Mouse (Mus musculus) left cerebral cortex, adult 2 months (tissue): ENCODE data around the gene Gm9857. TPM values are rescaled to one million over a fixed set of nuclear protein-coding genes. Genes with fewer than 3 reads are reported as not detected.
A peak's percentile ranks its signal among the peaks of the same experiment; 100 is the strongest.

Experiments used
- DNase-seq, 2 experiments: peaks; one replicate each; pipeline ENCODE4 v3.0.0; 2021 to 2022; ENCODE audit warnings: low spot score in 2 of 2, mixed read lengths in 1 of 2; ENCODE audit errors: extremely low spot score in 1 of 2
- H3K27ac ChIP-seq: fragments of 200-600 bp; 2 replicates; pipeline ENCODE4 v1.8.1; 2022
- H3K4me3 ChIP-seq: fragments of 200-600 bp; 2 replicates; pipeline ENCODE4 v1.8.1; 2022
- CTCF ChIP-seq: fragments of 200-600 bp; IDR thresholded peaks from 2 replicates; pipeline ENCODE4 v1.8.1; 2022; ENCODE audit warnings: antibody characterized with exemption, mild to moderate bottlenecking, moderate library complexity
- intact Hi-C: fragments of 180-260 bp; cut with DNase I; formaldehyde crosslinking; loops from one replicate; pipeline ENCODE4 v1.15.1; 2025
- total RNA-seq, 2 experiments: library from RNA; stranded (reverse); gene quantifications; 2 replicates each; pipeline ENCODE4 v1.2.3; 2021

Gm9857 gene
- total RNA-seq, 2 experiments from 2014 or later, result not detected

DNA sequence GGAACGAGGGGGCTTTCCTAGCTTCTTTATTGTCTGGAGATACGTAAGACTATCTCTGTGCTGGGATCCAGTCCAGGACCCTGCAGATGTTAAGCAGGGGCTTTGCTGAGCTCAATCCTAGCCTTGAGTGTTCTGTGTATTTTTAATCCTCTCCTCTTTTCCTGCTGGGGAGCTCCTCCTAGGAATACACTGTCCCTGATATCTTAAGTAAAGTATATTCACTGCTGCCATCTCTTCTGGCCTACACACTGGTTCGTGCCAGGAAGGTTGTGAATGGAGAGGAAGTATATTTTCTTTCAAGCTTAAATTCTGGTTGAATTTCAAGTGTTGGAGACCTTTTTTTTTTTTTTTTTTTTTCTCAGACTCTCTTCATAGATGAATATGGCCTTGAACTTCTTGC lies 23.0 kb upstream of the Gm9857 start:
- DNase-seq, result no peak
- Histone ChIP-seq H3K4me3 (no peak overlapping the region), H3K27ac (no peak overlapping the region)
- no peak for TF ChIP-seq CTCF
- intact Hi-C loops, result loop anchor here (5.0 kb wide), 1 partner anchor 51 kb away; the partner anchor contains the start of gene Prpf38b

DNA sequence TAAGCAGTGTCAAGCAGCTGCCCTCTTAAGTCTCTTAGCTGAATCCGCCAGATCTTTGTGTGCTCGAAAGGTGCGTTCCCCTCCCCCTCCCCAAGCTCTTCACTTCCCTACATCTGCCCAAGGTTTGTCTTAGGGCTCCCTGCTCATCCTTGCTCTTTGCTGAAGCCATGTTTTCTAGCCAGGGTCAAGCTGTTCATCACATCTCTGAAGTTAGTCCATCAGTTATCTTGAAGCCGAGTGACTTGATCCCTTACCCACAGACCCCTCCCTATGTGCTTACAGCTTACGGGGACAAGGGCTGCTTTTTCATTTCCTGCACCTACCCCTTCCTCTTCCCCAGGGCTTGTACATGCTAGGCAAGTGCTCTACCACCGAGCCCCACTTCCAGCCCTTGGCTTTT lies 21.4 kb upstream of the Gm9857 start:
- Histone ChIP-seq H3K4me3 (no peak overlapping the region), H3K27ac (no peak overlapping the region)
- no peak for DNase-seq
- no peak for TF ChIP-seq CTCF
- intact Hi-C loops, result loop anchor here (5.0 kb wide), 1 partner anchor 49 kb away; the partner anchor contains the start of gene Prpf38b

DNA sequence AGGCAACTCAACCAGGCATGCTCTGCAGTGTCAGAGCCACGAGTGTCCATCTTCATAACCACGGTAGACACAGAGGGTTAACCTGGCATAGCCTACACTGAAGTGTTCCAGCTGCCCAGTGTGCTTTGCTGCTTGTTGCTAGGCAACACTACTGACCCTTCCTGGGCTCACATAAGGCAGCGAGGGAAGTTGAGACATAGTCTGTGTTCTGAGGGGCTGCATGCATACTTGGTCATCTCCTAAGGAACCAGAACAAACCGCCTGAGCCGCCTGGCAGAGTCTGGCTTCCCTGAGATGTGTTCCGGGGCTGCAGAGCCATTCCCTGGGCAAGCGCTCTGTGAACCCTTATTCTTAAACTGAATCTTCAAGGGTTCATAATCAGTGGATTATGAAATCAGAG lies 21.0 kb upstream of the Gm9857 start:
- intact Hi-C loops, result loop anchor here (5.0 kb wide), 1 partner anchor 49 kb away; the partner anchor contains the start of gene Prpf38b
- Histone ChIP-seq H3K27ac (no peak overlapping the region), H3K4me3 (no peak overlapping the region)
- TF ChIP-seq CTCF, result no peak
- no peak for DNase-seq

- intact Hi-C loops, result loop anchor here (5.0 kb wide), 1 partner anchor 47 kb away; the partner anchor contains the start of gene Prpf38b
- Histone ChIP-seq H3K4me3 (no peak overlapping the region), H3K27ac (no peak overlapping the region)
- no peak for DNase-seq
- no peak for TF ChIP-seq CTCF
These were observed 19.5 kb upstream of the Gm9857 start for GRCm38 (mm10) chr3:108959680-108960295.

- Histone ChIP-seq H3K27ac (no peak overlapping the region), H3K4me3 (no peak overlapping the region)
- intact Hi-C loops, result no loop called here
- DNase-seq, result no peak
- TF ChIP-seq CTCF, result no peak
These were observed 17.7 kb upstream of the Gm9857 start for GRCm38 (mm10) chr3:108957976-108958375.

DNA sequence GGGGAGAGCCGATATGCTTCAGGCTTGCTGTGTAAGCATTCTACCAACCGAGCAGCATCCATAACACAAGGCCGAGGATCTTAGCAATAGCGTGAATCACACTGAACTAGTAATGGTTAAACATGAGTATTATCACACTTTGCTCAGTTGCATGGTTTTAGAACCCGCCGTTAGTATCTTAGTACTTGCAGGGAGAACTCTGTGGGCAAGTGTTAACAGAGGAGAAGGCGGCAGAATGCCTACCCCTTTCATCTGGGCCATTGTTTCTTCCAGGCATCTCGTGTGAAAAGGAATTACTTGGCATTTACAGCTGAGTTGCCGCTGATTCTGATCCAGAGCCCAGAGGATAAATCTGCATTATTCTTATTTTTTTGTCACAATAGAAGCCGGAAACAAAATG lies 751 bp upstream of the Gm9857 start:
- Histone ChIP-seq H3K27ac (no peak overlapping the region), H3K4me3 (no peak overlapping the region)
- intact Hi-C loops, result no loop called here
- TF ChIP-seq CTCF, result no peak
- no peak for DNase-seq

GRCm38 (mm10) chr3:108939573-108939972 lies 672 bp downstream of the Gm9857 start, which contains the start of gene Henmt1:
Gene Henmt1 (plus strand): TSS chr3:108939873.
- no peak for TF ChIP-seq CTCF
- no peak within 1 kb of the TSS for H3K27ac ChIP-seq

DNA sequence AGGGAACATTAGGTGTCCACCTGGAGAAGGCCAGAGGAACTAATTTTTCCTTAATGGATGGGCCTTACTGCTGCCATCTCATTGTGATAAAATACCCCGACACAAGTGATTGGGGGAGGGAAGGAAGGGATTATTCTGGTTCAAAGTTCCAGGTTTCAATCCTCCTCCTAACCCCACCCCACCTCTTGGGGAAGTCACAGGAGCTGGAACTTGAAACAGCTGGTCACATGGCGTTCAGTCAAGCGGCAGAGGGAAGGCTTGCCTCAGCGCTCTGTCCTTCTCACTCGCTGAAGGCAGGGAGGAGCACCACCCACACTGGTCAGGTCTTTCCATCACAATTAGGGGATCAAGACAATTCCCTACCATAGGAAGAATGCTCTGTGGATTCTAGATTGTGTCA lies 1.6 kb downstream of the Gm9857 start:
- TF ChIP-seq CTCF, result no peak
- no peak for DNase-seq
- Histone ChIP-seq H3K27ac (no peak overlapping the region), H3K4me3 (no peak overlapping the region)
- intact Hi-C loops, result no loop called here

More at GRCm38 (mm10) chr3:108939573-108939972, 672 bp downstream of the Gm9857 start, which contains the start of gene Henmt1:
- intact Hi-C loops, result no loop called here
- no peak for DNase-seq
- H3K4me3 ChIP-seq, result peak within 1 kb of the TSS; percentile 13; the same call in 1 of the 2 replicates

DNA sequence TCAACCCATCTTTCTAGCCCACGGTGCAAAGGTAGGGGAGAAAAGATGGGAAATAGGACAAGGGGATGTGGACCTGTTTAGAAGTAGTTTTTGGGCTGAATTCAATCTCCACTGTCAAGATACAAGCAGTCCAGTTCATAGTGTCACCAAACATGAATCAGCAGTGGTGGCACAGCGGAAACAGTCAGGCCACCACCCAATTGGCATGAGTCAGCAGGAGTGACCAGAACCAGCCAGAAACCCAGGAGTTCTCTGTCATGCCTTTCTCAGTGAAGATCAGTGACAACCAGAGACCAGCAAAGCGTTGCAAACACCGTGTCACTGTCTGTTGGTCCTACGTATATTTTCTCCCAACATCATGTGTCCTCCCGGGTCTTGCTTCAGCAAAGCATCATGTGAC lies 6.7 kb downstream of the Gm9857 start:
- H3K27ac ChIP-seq, result no peak overlapping the region
- no peak overlapping the region for H3K4me3 ChIP-seq
- DNase-seq, result no peak
- intact Hi-C loops, result no loop called here
- TF ChIP-seq CTCF, result no peak

GRCm38 (mm10) chr3:108926308-108926707 lies 13.9 kb downstream of the Gm9857 start:
- Histone ChIP-seq H3K27ac (no peak overlapping the region), H3K4me3 (no peak overlapping the region)
- intact Hi-C loops, result no loop called here
- DNase-seq, result no peak
- TF ChIP-seq CTCF, result no peak

DNA sequence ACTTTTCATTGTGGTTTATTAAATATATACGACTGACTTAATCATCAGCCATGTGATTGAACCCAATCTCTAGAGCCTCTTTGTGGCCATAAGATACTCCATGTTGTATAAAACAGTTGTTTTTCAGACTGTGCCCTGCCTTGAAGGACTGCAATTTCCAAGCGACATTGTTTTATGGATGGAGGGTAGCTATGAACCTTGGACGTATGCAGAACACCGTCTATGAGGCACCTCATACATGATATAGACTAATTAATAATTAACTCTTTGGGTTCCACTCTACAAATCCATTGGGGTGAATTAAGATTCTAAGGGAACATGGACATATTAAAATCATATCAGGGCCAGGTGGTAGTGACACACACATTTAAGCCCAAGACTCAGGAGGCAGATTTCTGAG lies 14.6 kb downstream of the Gm9857 start:
- TF ChIP-seq CTCF, result no peak
- intact Hi-C loops, result no loop called here
- DNase-seq, result no peak
- Histone ChIP-seq H3K4me3 (no peak overlapping the region), H3K27ac (no peak overlapping the region)

DNA sequence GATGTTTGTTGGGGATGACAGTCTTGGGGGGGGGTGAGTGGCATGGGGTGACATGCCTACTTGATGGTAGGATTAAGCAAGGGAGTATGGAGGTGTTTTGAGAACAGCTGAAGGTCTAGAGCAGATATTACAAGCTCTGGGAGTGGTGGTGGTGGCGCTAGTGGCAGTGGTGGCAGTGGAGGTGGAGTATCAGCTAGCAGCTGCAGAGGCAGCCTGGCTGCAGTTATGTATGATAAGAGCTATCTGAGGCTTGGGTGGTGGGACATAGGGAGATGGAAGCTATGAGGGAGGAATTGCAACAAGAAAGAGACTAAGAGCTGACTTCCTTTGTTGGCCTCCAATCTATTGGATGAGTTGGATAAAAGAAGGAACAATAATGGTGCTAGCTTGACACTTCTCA lies 18.4 kb downstream of the Gm9857 start:
- Histone ChIP-seq H3K27ac (no peak overlapping the region), H3K4me3 (no peak overlapping the region)
- intact Hi-C loops, result no loop called here
- no peak for DNase-seq
- no peak for TF ChIP-seq CTCF
